Mouse (Mus musculus): Measurements from ENCODE around the gene Pawr. TPM values are rescaled to one million over a fixed set of nuclear protein-coding genes. Genes with fewer than 3 reads are reported as not detected.

Pawr gene
- polyA plus RNA-seq (2015; fragmentation: Nextera tagmentation; extraction: Ambion mirVana) = 3.2 and 4.6 TPM in 2 replicates

- Histone ChIP-seq H3K27ac (peak within 1 kb of the TSS; percentile 52; the same call in 1 of the 2 replicates), H3K4me3 (peak within 1 kb of the TSS; percentile 74)
- under 1% methylated on average over 63 of the region's 85 CpGs for WGBS
Measured at GRCm38 (mm10) chr10:108331784-108332561, at the start of gene Pawr. Gene Pawr, plus strand, starts transcription at chr10:108332121.

GRCm38 (mm10) chr10:108282351-108282750 is 49.6 kb upstream of the Pawr start:
- no peaks in the 10 kb centered on the region for H3K27me3 ChIP-seq
- 0 out of 2 replicates have a peak, but pooled peaks cover 5% of the 10 kb centered on the region for H3K4me1 ChIP-seq (replicated peaks)
- H3K36me3 ChIP-seq = peaks cover 13% of the 10 kb centered on the region
- no peaks in the 10 kb centered on the region for H3K9me3 ChIP-seq
- no peak for ATAC-seq (ENCODE audit: low FRiP score)
- WGBS = 95% methylated on average over 6 of the region's 6 CpGs
- H3K27ac ChIP-seq = no peak overlapping the region
- no peak overlapping the region for H3K4me3 ChIP-seq
- H3K9ac ChIP-seq = no peak overlapping the region
- H3K4me2 ChIP-seq = no peak overlapping the region

More at GRCm38 (mm10) chr10:108331784-108332561, at the start of gene Pawr:
- Histone ChIP-seq H3K9ac (peak within 1 kb of the TSS; percentile 81), H3K27me3 (peaks cover 27% of the 10 kb centered on the region), H3K36me3 (no peaks in the 10 kb centered on the region), H3K4me2 (peak within 1 kb of the TSS; percentile 96), H3K9me3 (no peaks in the 10 kb centered on the region), H3K4me1 (replicated peaks) (peaks cover 17% of the 10 kb centered on the region)
- peak; percentile 89 for ATAC-seq (ENCODE audit: low FRiP score)

- H3K4me2 ChIP-seq = no peak overlapping the region
- peaks cover 13% of the 10 kb centered on the region for H3K36me3 ChIP-seq
- no peaks in the 10 kb centered on the region for H3K27me3 ChIP-seq
- no peak overlapping the region for H3K27ac ChIP-seq
- H3K4me1 ChIP-seq (replicated peaks) = 0 out of 2 replicates have a peak, but pooled peaks cover 5% of the 10 kb centered on the region
- no peak overlapping the region for H3K9ac ChIP-seq
- ATAC-seq (ENCODE audit: low FRiP score) = no peak
- H3K4me3 ChIP-seq = no peak overlapping the region
- WGBS = 92% methylated on average over 2 of the region's 2 CpGs
- no peaks in the 10 kb centered on the region for H3K9me3 ChIP-seq
Measured at GRCm38 (mm10) chr10:108283418-108283817, 48.5 kb upstream of the Pawr start.

GRCm38 (mm10) chr10:108283837-108284236 is 48.1 kb upstream of the Pawr start:
- ATAC-seq (ENCODE audit: low FRiP score) = no peak
- Histone ChIP-seq H3K27ac (0 out of 2 replicates have a peak overlapping the region, but pooled peaks have one; percentile 5), H3K4me2 (no peak overlapping the region), H3K36me3 (peaks cover 13% of the 10 kb centered on the region), H3K9ac (no peak overlapping the region), H3K4me3 (no peak overlapping the region), H3K4me1 (replicated peaks) (0 out of 2 replicates have a peak, but pooled peaks cover 5% of the 10 kb centered on the region), H3K9me3 (no peaks in the 10 kb centered on the region), H3K27me3 (no peaks in the 10 kb centered on the region)
- 78% methylated on average over 4 of the region's 4 CpGs for WGBS

- H3K27me3 ChIP-seq = no peaks in the 10 kb centered on the region
- H3K27ac ChIP-seq = peak overlapping the region; percentile 66
- no peak overlapping the region for H3K4me2 ChIP-seq
- H3K9ac ChIP-seq = no peak overlapping the region
- ATAC-seq (ENCODE audit: low FRiP score) = peak; percentile 44; the same call in 1 of the 2 replicates
- 0 out of 2 replicates have a peak, but pooled peaks cover 5% of the 10 kb centered on the region for H3K4me1 ChIP-seq (replicated peaks)
- H3K4me3 ChIP-seq = no peak overlapping the region
- H3K9me3 ChIP-seq = no peaks in the 10 kb centered on the region
- WGBS = 90% methylated on average over 4 of the region's 4 CpGs
- peaks cover 13% of the 10 kb centered on the region for H3K36me3 ChIP-seq
Measured at GRCm38 (mm10) chr10:108284445-108284844, 47.5 kb upstream of the Pawr start.

- 0 out of 2 replicates have a peak, but pooled peaks cover 5% of the 10 kb centered on the region for H3K4me1 ChIP-seq (replicated peaks)
- H3K4me2 ChIP-seq = no peak overlapping the region
- no peaks in the 10 kb centered on the region for H3K9me3 ChIP-seq
- no peak overlapping the region for H3K4me3 ChIP-seq
- H3K27ac ChIP-seq = no peak overlapping the region
- no peak for ATAC-seq (ENCODE audit: low FRiP score)
- peaks cover 9% of the 10 kb centered on the region for H3K36me3 ChIP-seq
- WGBS = 81% methylated on average over 5 of the region's 5 CpGs
- no peak overlapping the region for H3K9ac ChIP-seq
- no peaks in the 10 kb centered on the region for H3K27me3 ChIP-seq
Measured at GRCm38 (mm10) chr10:108284977-108285376, 46.9 kb upstream of the Pawr start.

GRCm38 (mm10) chr10:108286658-108287437 is 45.1 kb upstream of the Pawr start:
- Histone ChIP-seq H3K27ac (no peak overlapping the region), H3K4me1 (replicated peaks) (0 out of 2 replicates have a peak, but pooled peaks cover 5% of the 10 kb centered on the region), H3K9ac (no peak overlapping the region), H3K27me3 (no peaks in the 10 kb centered on the region), H3K9me3 (no peaks in the 10 kb centered on the region), H3K4me2 (no peak overlapping the region), H3K4me3 (no peak overlapping the region), H3K36me3 (no peaks in the 10 kb centered on the region)
- no peak for ATAC-seq (ENCODE audit: low FRiP score)
- 60% methylated on average over 11 of the region's 11 CpGs for WGBS

- no peak overlapping the region for H3K27ac ChIP-seq
- ATAC-seq (ENCODE audit: low FRiP score) = no peak
- no peaks in the 10 kb centered on the region for H3K27me3 ChIP-seq
- H3K9me3 ChIP-seq = no peaks in the 10 kb centered on the region
- H3K4me3 ChIP-seq = no peak overlapping the region
- WGBS = 76% methylated on average over 4 of the region's 4 CpGs
- H3K36me3 ChIP-seq = no peaks in the 10 kb centered on the region
- H3K9ac ChIP-seq = no peak overlapping the region
- no peak overlapping the region for H3K4me2 ChIP-seq
- 0 out of 2 replicates have a peak, but pooled peaks cover 5% of the 10 kb centered on the region for H3K4me1 ChIP-seq (replicated peaks)
Measured at GRCm38 (mm10) chr10:108287438-108287801, 44.5 kb upstream of the Pawr start.

GRCm38 (mm10) chr10:108290046-108290445 is 41.9 kb upstream of the Pawr start:
- no peak overlapping the region for H3K4me2 ChIP-seq
- WGBS = 97% methylated on average over 13 of the region's 13 CpGs
- H3K27me3 ChIP-seq = no peaks in the 10 kb centered on the region
- H3K4me1 ChIP-seq (replicated peaks) = 0 out of 2 replicates have a peak, but pooled peaks cover 5% of the 10 kb centered on the region
- H3K4me3 ChIP-seq = no peak overlapping the region
- H3K9me3 ChIP-seq = no peaks in the 10 kb centered on the region
- ATAC-seq (ENCODE audit: low FRiP score) = no peak
- no peaks in the 10 kb centered on the region for H3K36me3 ChIP-seq
- H3K9ac ChIP-seq = no peak overlapping the region
- H3K27ac ChIP-seq = no peak overlapping the region

GRCm38 (mm10) chr10:108291688-108292471 is 40.0 kb upstream of the Pawr start:
- no peak for ATAC-seq (ENCODE audit: low FRiP score)
- Histone ChIP-seq H3K9me3 (no peaks in the 10 kb centered on the region), H3K27me3 (no peaks in the 10 kb centered on the region), H3K9ac (no peak overlapping the region), H3K4me3 (no peak overlapping the region), H3K4me2 (no peak overlapping the region), H3K4me1 (replicated peaks) (0 out of 2 replicates have a peak, but pooled peaks cover under 1% of the 10 kb centered on the region), H3K27ac (no peak overlapping the region), H3K36me3 (no peaks in the 10 kb centered on the region)
- 89% methylated on average over 12 of the region's 12 CpGs for WGBS

- 84% methylated on average over 4 of the region's 4 CpGs for WGBS
- no peak overlapping the region for H3K4me2 ChIP-seq
- ATAC-seq (ENCODE audit: low FRiP score) = no peak
- H3K9ac ChIP-seq = no peak overlapping the region
- no peaks in the 10 kb centered on the region for H3K4me1 ChIP-seq (replicated peaks)
- H3K36me3 ChIP-seq = no peaks in the 10 kb centered on the region
- no peaks in the 10 kb centered on the region for H3K9me3 ChIP-seq
- no peak overlapping the region for H3K27ac ChIP-seq
- no peaks in the 10 kb centered on the region for H3K27me3 ChIP-seq
- no peak overlapping the region for H3K4me3 ChIP-seq
Measured at GRCm38 (mm10) chr10:108292651-108293050, 39.3 kb upstream of the Pawr start.
